Mouse (Mus musculus): ENCODE measurements at regions not wholly inside any gene's neighbourhood (a gene's known extent, or its start where the extent isn't known, plus 50 kb on each side); places are given as distances from the start of the nearest gene placed in this dataset.

GRCm38 (mm10) chr2:64706646-64707177 is 318.1 kb downstream of the Grb14 start:
- intact Hi-C loops (cut with DNase I) = no loop called here
- no peak for DNase-seq

GRCm38 (mm10) chr2:64695974-64696373 is 328.8 kb downstream of the Grb14 start:
- intact Hi-C loops (cut with DNase I) = no loop called here

GRCm38 (mm10) chr2:64691444-64691843 is 333.3 kb downstream of the Grb14 start:
- intact Hi-C loops (cut with DNase I) = no loop called here
- DNase-seq = peak; percentile 50

More at GRCm38 (mm10) chr2:64695974-64696373, 328.8 kb downstream of the Grb14 start:
- no peak for DNase-seq

- peak; percentile 10 for DNase-seq
- intact Hi-C loops (cut with DNase I) = no loop called here
Measured at GRCm38 (mm10) chr2:64690996-64691395, 333.8 kb downstream of the Grb14 start.

- peak; percentile 8 for DNase-seq
- intact Hi-C loops (cut with DNase I) = no loop called here
Measured at GRCm38 (mm10) chr2:64686781-64687180, 338.0 kb downstream of the Grb14 start.

- no peak for DNase-seq
- intact Hi-C loops (cut with DNase I) = no loop called here
Measured at GRCm38 (mm10) chr2:64649614-64650013, 375.2 kb downstream of the Grb14 start.

GRCm38 (mm10) chr2:64616931-64617330 is 407.9 kb downstream of the Grb14 start:
- intact Hi-C loops (cut with DNase I) = no loop called here
- DNase-seq = no peak

GRCm38 (mm10) chr2:64606864-64607263 is 417.9 kb downstream of the Grb14 start:
- DNase-seq = no peak
- intact Hi-C loops (cut with DNase I) = no loop called here

GRCm38 (mm10) chr2:64582258-64582657 is 442.5 kb downstream of the Grb14 start:
- intact Hi-C loops (cut with DNase I) = no loop called here
- no peak for DNase-seq

- DNase-seq = no peak
- intact Hi-C loops (cut with DNase I) = no loop called here
Measured at GRCm38 (mm10) chr2:64536032-64536431, 438.2 kb upstream of the Fign start.

GRCm38 (mm10) chr2:64535351-64535851 is 437.6 kb upstream of the Fign start:
- intact Hi-C loops (cut with DNase I) = no loop called here
- no peak for DNase-seq

- intact Hi-C loops (cut with DNase I) = no loop called here
- no peak for DNase-seq
Measured at GRCm38 (mm10) chr2:64534869-64535268, 437.0 kb upstream of the Fign start.

- intact Hi-C loops (cut with DNase I) = no loop called here
- DNase-seq = no peak
Measured at GRCm38 (mm10) chr2:64534344-64534743, 436.5 kb upstream of the Fign start.

GRCm38 (mm10) chr2:64522722-64523121 is 424.9 kb upstream of the Fign start:
- intact Hi-C loops (cut with DNase I) = loop anchor here (10.0 kb wide), 1 partner anchor 818 kb away; no protein-coding TSS in a partner anchor
- no peak for DNase-seq

GRCm38 (mm10) chr2:64522233-64522632 is 424.4 kb upstream of the Fign start:
- intact Hi-C loops (cut with DNase I) = loop anchor here (10.0 kb wide), 1 partner anchor 817 kb away; no protein-coding TSS in a partner anchor
- peak; percentile 2 for DNase-seq

- no peak for DNase-seq
- intact Hi-C loops (cut with DNase I) = no loop called here
Measured at GRCm38 (mm10) chr2:64495725-64496124, 397.9 kb upstream of the Fign start.

- no peak for DNase-seq
- intact Hi-C loops (cut with DNase I) = no loop called here
Measured at GRCm38 (mm10) chr2:64466412-64466970, 368.7 kb upstream of the Fign start.

- intact Hi-C loops (cut with DNase I) = no loop called here
- no peak for DNase-seq
Measured at GRCm38 (mm10) chr2:64462466-64463114, 364.8 kb upstream of the Fign start.

- no peak for DNase-seq
- intact Hi-C loops (cut with DNase I) = no loop called here
Measured at GRCm38 (mm10) chr2:64462041-64462440, 364.2 kb upstream of the Fign start.

- intact Hi-C loops (cut with DNase I) = no loop called here
- no peak for DNase-seq
Measured at GRCm38 (mm10) chr2:64461636-64462035, 363.8 kb upstream of the Fign start.

GRCm38 (mm10) chr2:64458171-64458570 is 360.3 kb upstream of the Fign start:
- intact Hi-C loops (cut with DNase I) = no loop called here

GRCm38 (mm10) chr2:64452690-64453089 is 354.9 kb upstream of the Fign start:
- no peak for DNase-seq
- intact Hi-C loops (cut with DNase I) = no loop called here

More at GRCm38 (mm10) chr2:64458171-64458570, 360.3 kb upstream of the Fign start:
- peak; percentile 37 for DNase-seq
